Mouse (Mus musculus) neural tube, embryonic 11.5 days (tissue): Measurements from ENCODE around the gene Prr23a1. TPM values are rescaled to one million over a fixed set of nuclear protein-coding genes. Genes with fewer than 3 reads are reported as not detected.

Experiments used
- ATAC-seq: fragments of 200-750 bp; cut with Nextera tagmentation; 2 replicates; pipeline ENCODE4 v1.8.0; 2017; ENCODE audit warnings: moderate number of reproducible peaks, mild to moderate bottlenecking, moderate TSS enrichment, moderate library complexity; ENCODE audit not compliant: insufficient read depth, low FRiP score, low TSS enrichment
- DNase-seq: peaks from one replicate; pipeline ENCODE4 v3.0.0-alpha.2; 2015; ENCODE audit warnings: low spot score
- H3K27ac ChIP-seq: fragments of 300-500 bp; sonication (generic); 2 replicates; pipeline ENCODE4 v1.5.1; 2014; ENCODE audit warnings: low read depth, mild to moderate bottlenecking, low read length
- H3K27me3 ChIP-seq: fragments of 300-500 bp; sonication (generic); 2 replicates; pipeline ENCODE4 v1.6.1; 2014; ENCODE audit warnings: mild to moderate bottlenecking, low read length, mixed read lengths; ENCODE audit not compliant: control insufficient read depth, insufficient read depth
- H3K36me3 ChIP-seq: fragments of 300-500 bp; sonication (generic); 2 replicates; pipeline ENCODE4 v1.6.1; 2014; ENCODE audit warnings: mild to moderate bottlenecking, low read length, moderate library complexity, mixed read lengths; ENCODE audit not compliant: control insufficient read depth, insufficient read depth
- H3K4me1 ChIP-seq: fragments of 300-500 bp; sonication (generic); 2 replicates; pipeline ENCODE4 v1.6.1; 2014; ENCODE audit warnings: low read length, mixed read lengths; ENCODE audit not compliant: control insufficient read depth, insufficient read depth
- H3K4me2 ChIP-seq: fragments of 300-500 bp; sonication (generic); 2 replicates; pipeline ENCODE4 v1.6.1; 2014; ENCODE audit warnings: low read depth, mild to moderate bottlenecking, moderate library complexity
- H3K4me3 ChIP-seq: fragments of 300-500 bp; sonication (generic); 2 replicates; pipeline ENCODE4 v1.5.1; 2014; ENCODE audit warnings: low read depth, low read length
- H3K9ac ChIP-seq: fragments of 300-500 bp; sonication (generic); 2 replicates; pipeline ENCODE4 v1.6.1; 2014; ENCODE audit warnings: mild to moderate bottlenecking, low read length
- H3K9me3 ChIP-seq: fragments of 300-500 bp; sonication (generic); 2 replicates; pipeline ENCODE4 v1.6.1; 2016; ENCODE audit warnings: low read length; ENCODE audit not compliant: control insufficient read depth
- WGBS: fragments of 180-500 bp; shearing (Covaris S2); extraction: QIAGEN DNeasy Blood & Tissue Kit; methylation state at CpG from one replicate; pipeline ENCODE4 v1.1.7; 2014; 5-methylcytosine and 5-hydroxymethylcytosine counted together
- polyA plus RNA-seq: library from polyadenylated mRNA; unstranded; fragments of >200 nt; fragmentation: Nextera tagmentation; extraction: Ambion mirVana; gene quantifications from 2 replicates; pipeline ENCODE4 v1.2.1, GENCODE M21; 2014

Prr23a1 gene
- polyA plus RNA-seq, 1 experiment from 2014 or later = not detected

GRCm38 (mm10) chr9:98864571-98864970, 22.3 kb downstream of the Prr23a1 start, which contains the start of gene Prr23a3:
TSS of gene Prr23a3 (plus strand) at chr9:98864767.
- Histone ChIP-seq H3K9ac (no peak within 1 kb of the TSS), H3K4me2 (no peak within 1 kb of the TSS), H3K4me3 (no peak within 1 kb of the TSS), H3K36me3 (no peaks in the 10 kb centered on the region), H3K27me3 (no peaks in the 10 kb centered on the region), H3K27ac (no peak within 1 kb of the TSS), H3K4me1 (no peaks in the 10 kb centered on the region), H3K9me3 (no peaks in the 10 kb centered on the region)
- ATAC-seq = no peak
- DNase-seq = no peak
- WGBS = 54% methylated on average over 22 of the region's 22 CpGs

Other genes starting within 250 kb of the Prr23a1 start
- 72.3 and 72.5 TPM in 2 replicates for gene Mrps22, start 240.8 kb upstream of the Prr23a1 start, polyA plus RNA-seq
- not detected in 2 replicates for gene Prr23a2, start 14.0 kb downstream of the Prr23a1 start, polyA plus RNA-seq
- 0.12 TPM in 1 of 2 replicates, not detected in the other for gene Prr23a3, start 22.3 kb downstream of the Prr23a1 start, polyA plus RNA-seq
- gene 7420426K07Rik, start 60.6 kb downstream of the Prr23a1 start, polyA plus RNA-seq = not detected in 2 replicates
- 0.30 and 0.36 TPM in 2 replicates for gene Foxl2, start 112.8 kb downstream of the Prr23a1 start, polyA plus RNA-seq
- gene Faim, start 143.9 kb downstream of the Prr23a1 start, polyA plus RNA-seq = 75.0 and 76.5 TPM in 2 replicates
- not detected in 2 replicates for gene Gm1123, start 193.2 kb downstream of the Prr23a1 start, polyA plus RNA-seq